Mouse (Mus musculus): ENCODE measurements around the gene Tlr5. TPM values are rescaled to one million over a fixed set of nuclear protein-coding genes. Genes with fewer than 3 reads are reported as not detected.

The Tlr5 gene
- total and polyA plus RNA-seq, 3 experiments = not detected

- Histone ChIP-seq H3K4me2 (ENCODE audit: insufficient read depth, low read depth, poor library complexity, severe bottlenecking) (no peak overlapping the region), H3K4me3 (replicated peaks in 1 of 3; ENCODE audit: low read depth in 2 of 3, low read length in 2 of 3, poor library complexity in 1 of 3) (no peak overlapping the region), H3K27ac (ENCODE audit: insufficient read depth, low read depth) (no peak overlapping the region), H3K27me3 (replicated peaks) (peaks cover 2% of the 10 kb centered on the region), H3K9ac (ENCODE audit: insufficient read depth, low read depth) (no peak overlapping the region), H3K9me3 (replicated peaks; ENCODE audit: low read length) (no peaks in the 10 kb centered on the region), H3K36me3 (replicated peaks in 1 of 2; ENCODE audit: control insufficient read depth in 1 of 2, insufficient read depth in 1 of 2, low read length in 1 of 2) (no peaks in the 10 kb centered on the region), H3K79me2 (replicated peaks; ENCODE audit: control insufficient read depth, extremely low read depth, insufficient read depth, poor library complexity, severe bottlenecking) (no peaks in the 10 kb centered on the region), H3K4me1 (ENCODE audit: control insufficient read depth in 1 of 2, insufficient read depth in 2 of 2) (peaks cover 0 to 4% of the 10 kb centered on the region in 2 experiments; a peak in 2 of 4 replicates)
- DNase-seq (ENCODE audit: extremely low read depth) = peak; percentile 71
- dilution Hi-C loops (cut with MboI; ENCODE audit: extremely low pct_ligation_motif_present, extremely low pct_unique_long_range_greater_than_20kb, low sequenced_read_pairs) = no loop called here
- no peak for TF ChIP-seq JUND (conservative IDR thresholded peaks at IDR 0.05; ENCODE audit: low read depth, low read length)
- 0 out of 2 replicates have a peak, but pooled peaks have one; percentile 21 for TF ChIP-seq ELF1 (IDR thresholded peaks at IDR 0.05; ENCODE audit: low read depth, low read length)
- TF ChIP-seq TCF12 (IDR thresholded peaks at IDR 0.05; ENCODE audit: low read depth, low read length) = peak; percentile 27; the same call in 1 of the 2 replicates
- TF ChIP-seq MAX (IDR thresholded peaks at IDR 0.05; ENCODE audit: low read length) = no peak
- TF ChIP-seq USF2 (conservative IDR thresholded peaks at IDR 0.05; ENCODE audit: low read depth, low read length) = no peak
- TF ChIP-seq MYC (IDR thresholded peaks at IDR 0.05; ENCODE audit: low read depth, low read length) = no peak
- TF ChIP-seq POLR2AphosphoS2 (IDR thresholded peaks at IDR 0.05; ENCODE audit: low read depth, low read length) = no peak
- peak; percentile 99 for TF ChIP-seq RAD21 (IDR thresholded peaks at IDR 0.05; ENCODE audit: low read depth, low read length)
- no peak for TF ChIP-seq TBP (conservative IDR thresholded peaks at IDR 0.05; ENCODE audit: low read depth, low read length)
- TF ChIP-seq ETS1 (conservative IDR thresholded peaks at IDR 0.05; ENCODE audit: low read depth, low read length) = no peak
- TF ChIP-seq MEF2A (IDR thresholded peaks at IDR 0.05; ENCODE audit: borderline replicate concordance, low read depth, low read length) = no peak
- TF ChIP-seq ZNF384 (IDR thresholded peaks at IDR 0.05; ENCODE audit: low read depth, low read length) = no peak
- TF ChIP-seq NRF1 (IDR thresholded peaks at IDR 0.05; ENCODE audit: low read depth, low read length) = 0 out of 2 replicates have a peak, but pooled peaks have one; percentile 31
- no peak for TF ChIP-seq UBTF (IDR thresholded peaks at IDR 0.05; ENCODE audit: low read depth, low read length)
- no peak for TF ChIP-seq RCOR1 (conservative IDR thresholded peaks at IDR 0.05; ENCODE audit: low read depth, low read length)
- TF ChIP-seq MXI1 (IDR thresholded peaks at IDR 0.05; ENCODE audit: low read depth, low read length) = no peak
- no peak for TF ChIP-seq GABPA (IDR thresholded peaks at IDR 0.05; ENCODE audit: insufficient replicate concordance, low read depth, low read length)
- TF ChIP-seq BHLHE40 (IDR thresholded peaks at IDR 0.05; ENCODE audit: low read depth, low read length) = 0 out of 2 replicates have a peak, but pooled peaks have one; percentile 27
- no peak for TF ChIP-seq ZKSCAN1 (IDR thresholded peaks at IDR 0.05; ENCODE audit: borderline replicate concordance, low read depth, low read length)
- peak; percentile 55 for TF ChIP-seq IRF4 (IDR thresholded peaks at IDR 0.05; ENCODE audit: low read depth, low read length)
- TF ChIP-seq CHD2 (IDR thresholded peaks at IDR 0.05; ENCODE audit: low read length) = no peak
- TF ChIP-seq ZC3H11A (IDR thresholded peaks at IDR 0.05; ENCODE audit: low read depth, low read length) = peak; percentile 94
- no peak for TF ChIP-seq USF1 (IDR thresholded peaks at IDR 0.05; ENCODE audit: low read depth, low read length)
- no peak; the same call in 1 of the 2 replicates for TF ChIP-seq HCFC1 (IDR thresholded peaks at IDR 0.05; ENCODE audit: low read depth, low read length)
- no peak for TF ChIP-seq CHD1 (IDR thresholded peaks at IDR 0.05; ENCODE audit: low read depth, low read length)
- TF ChIP-seq EP300 (IDR thresholded peaks at IDR 0.05; ENCODE audit: low read length) = no peak
- TF ChIP-seq SIN3A (IDR thresholded peaks at IDR 0.05; ENCODE audit: low read length) = no peak; the same call in 1 of the 2 replicates
- TF ChIP-seq POLR2A (IDR thresholded peaks at IDR 0.05; ENCODE audit: low read depth, low read length) = no peak
- peak; percentile 99 for TF ChIP-seq SMC3 (IDR thresholded peaks at IDR 0.05; ENCODE audit: low read depth, low read length)
- 0 out of 2 replicates have a peak, but pooled peaks have one; percentile 50 for TF ChIP-seq MAZ (IDR thresholded peaks at IDR 0.05; ENCODE audit: low read depth, low read length)
- TF ChIP-seq CTCF (conservative IDR thresholded peaks at IDR 0.05 in 1 of 2, IDR thresholded peaks at IDR 0.05 in 1 of 2; ENCODE audit: low read depth in 2 of 2, low read length in 2 of 2) = peak; percentile 90 to 99
- TF ChIP-seq PAX5 (IDR thresholded peaks at IDR 0.05; ENCODE audit: low read length) = no peak
- TF ChIP-seq JUN (IDR thresholded peaks at IDR 0.05; ENCODE audit: insufficient read depth, low read depth, low read length) = no peak
- TF ChIP-seq KAT2A (IDR thresholded peaks at IDR 0.05; ENCODE audit: insufficient replicate concordance, low read length) = 0 out of 2 replicates have a peak, but pooled peaks have one; percentile 29
- no peak for TF ChIP-seq ZMIZ1 (IDR thresholded peaks at IDR 0.05; ENCODE audit: low read depth, low read length)
- TF ChIP-seq MAFK (IDR thresholded peaks at IDR 0.05; ENCODE audit: insufficient replicate concordance, low read length) = no peak
- peak; percentile 55; the same call in 1 of the 2 replicates for TF ChIP-seq NELFE (IDR thresholded peaks at IDR 0.05; ENCODE audit: low read depth, low read length)
- no peak for TF ChIP-seq E2F4 (IDR thresholded peaks at IDR 0.05; ENCODE audit: insufficient replicate concordance, low read depth, low read length)
- in situ Hi-C loops (cut with MboI; ENCODE audit: low pct_ligation_motif_present, low pct_unique_long_range_greater_than_20kb, low sequenced_read_pairs) = no loop called here
These were observed 36.6 kb downstream of the Tlr5 start for GRCm38 (mm10) chr1:182991002-182991778.

Measured in CH12.LX (cell line).